Comparison of ENCODE assay signal across 8 mouse cellular contexts in the genomic region with DNA sequence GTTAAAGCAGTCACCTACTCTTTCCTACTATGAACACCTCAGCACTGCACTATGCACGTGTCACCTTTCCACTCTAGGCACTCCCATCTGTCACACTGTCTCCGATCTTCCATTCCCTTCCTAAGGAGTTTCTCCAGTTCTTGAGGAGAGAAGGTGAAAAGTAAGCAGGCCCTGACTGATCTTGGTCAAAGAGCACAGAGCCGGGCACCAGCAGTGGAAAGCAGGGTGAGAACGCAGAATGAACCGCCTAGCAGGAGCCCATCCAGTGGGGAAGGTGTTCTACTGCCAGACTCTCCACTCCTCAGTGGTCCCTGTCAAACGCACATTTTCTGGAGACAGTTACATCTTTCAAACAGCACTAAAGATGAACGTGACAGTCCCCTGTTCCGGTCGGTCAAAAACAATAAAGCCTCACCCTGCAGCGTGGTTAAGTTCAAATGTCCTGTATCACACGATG. TPM values are rescaled to one million over a fixed set of nuclear protein-coding genes. Genes with fewer than 3 reads are reported as not detected.
A peak's percentile ranks its signal among the peaks of the same experiment; 100 is the strongest.
DNase-seq lines count a peak whose midpoint lies in the region; ATAC-seq and TF ChIP-seq lines count a peak whose summit lies in the region.

No protein-coding gene starts in this region.

- no peaks in the 10 kb centered on the region for H3K27me3 ChIP-seq in kidney, embryonic 15.5 days
- H3K27me3 ChIP-seq in midbrain, postnatal 0 days (ENCODE audit: insufficient read depth, low read length): no peaks in the 10 kb centered on the region

- H3K4me3 ChIP-seq in embryonic fibroblast, embryonic 13.5 days (ENCODE audit: insufficient read depth, low read length): peak overlapping the region; percentile 100
- H3K4me3 ChIP-seq in kidney, embryonic 15.5 days (replicated peaks): peak overlapping the region; percentile 95
- peak overlapping the region; percentile 90 for H3K4me3 ChIP-seq in midbrain, postnatal 0 days (ENCODE audit: low read depth, low read length)

- H3K36me3 ChIP-seq in kidney, embryonic 15.5 days: no peaks in the 10 kb centered on the region
- no peaks in the 10 kb centered on the region for H3K36me3 ChIP-seq in midbrain, postnatal 0 days (ENCODE audit: insufficient read depth, low read length)

- WGBS in kidney, embryonic 15.5 days: 4% methylated on average over 11 of the region's 11 CpGs
- WGBS in midbrain, postnatal 0 days: 14% methylated on average over 11 of the region's 11 CpGs

- ATAC-seq in kidney, embryonic 15.5 days (replicated peaks; ENCODE audit: low FRiP score): no peak
- no peak for ATAC-seq in midbrain, postnatal 0 days (ENCODE audit: low FRiP score)

- H3K4me1 ChIP-seq in embryonic fibroblast, embryonic 13.5 days (ENCODE audit: control insufficient read depth, insufficient read depth, low read length): peaks cover 13% of the 10 kb centered on the region
- H3K4me1 ChIP-seq in kidney, embryonic 15.5 days: peaks cover 47% of the 10 kb centered on the region
- H3K4me1 ChIP-seq in midbrain, postnatal 0 days (ENCODE audit: insufficient read depth, low read length): peaks cover 15% of the 10 kb centered on the region

- TF ChIP-seq POLR2A in embryonic fibroblast, embryonic 13.5 days (IDR thresholded peaks at IDR 0.05; ENCODE audit: low read depth, low read length): no peak; the same call in 1 of the 2 replicates

- peak overlapping the region; percentile 100 for H3K27ac ChIP-seq in embryonic fibroblast, embryonic 13.5 days (ENCODE audit: insufficient read depth, low read length)
- H3K27ac ChIP-seq in kidney, embryonic 15.5 days: peak overlapping the region; percentile 100
- peak overlapping the region; percentile 98 for H3K27ac ChIP-seq in midbrain, postnatal 0 days (ENCODE audit: low read depth, low read length)

- no peak for TF ChIP-seq CTCF in embryonic fibroblast, embryonic 13.5 days (IDR thresholded peaks at IDR 0.05; ENCODE audit: borderline replicate concordance, insufficient read depth, low read length)
- TF ChIP-seq CTCF in midbrain, postnatal 0 days (IDR thresholded peaks at IDR 0.05): no peak

- no peaks in the 10 kb centered on the region for H3K9me3 ChIP-seq in kidney, embryonic 15.5 days (replicated peaks)
- H3K9me3 ChIP-seq in midbrain, postnatal 0 days (ENCODE audit: low read length): no peaks in the 10 kb centered on the region

- DNase-seq in right cerebral cortex, postnatal 4 days: peak; percentile 5
- no peak for DNase-seq in right cerebral cortex, postnatal 25 days
- no peak for DNase-seq in midbrain, postnatal 0 days (ENCODE audit: low spot score)
- no peak for DNase-seq in B cell, adult 2 months
- no peak for DNase-seq in gastrocnemius, postnatal 25 days
- DNase-seq in left cerebral cortex, adult 18-20 months (ENCODE audit: low spot score in 2 of 2): no peak

- H3K9ac ChIP-seq in kidney, embryonic 15.5 days: peak overlapping the region; percentile 96
- H3K9ac ChIP-seq in midbrain, postnatal 0 days (replicated peaks; ENCODE audit: low read length, poor library complexity, severe bottlenecking): peak overlapping the region; percentile 91

- peak overlapping the region; percentile 95 for H3K4me2 ChIP-seq in kidney, embryonic 15.5 days
- H3K4me2 ChIP-seq in midbrain, postnatal 0 days (ENCODE audit: low read depth, low read length, poor library complexity, severe bottlenecking): peak overlapping the region; percentile 92

RNA-seq across cellular contexts. Expression of gene Rheb, which starts 1.4 kb away (rescaled TPM):
- 147 and 150 TPM in 2 replicates for polyA plus RNA-seq in embryonic fibroblast, embryonic 13.5 days (2011; ENCODE audit: insufficient read length, low read depth, missing spikeins)
- polyA plus RNA-seq in kidney, embryonic 15.5 days (2015; fragmentation: Nextera tagmentation; extraction: Ambion mirVana): 204 and 221 TPM in 2 replicates
- 96.0 and 102 TPM in 2 replicates for total RNA-seq in midbrain, postnatal 0 days (2014; rRNA removed)
- 287 and 291 TPM in 2 replicates for polyA plus RNA-seq in midbrain, postnatal 0 days (2015; fragmentation: Nextera tagmentation; extraction: Ambion mirVana)
- 10 to 100 TPM; 53.8 to 60.9 TPM for total RNA-seq in gastrocnemius, postnatal 25 days (2021)
- total RNA-seq in left cerebral cortex, adult 18-20 months (2021): 100 to 1,000 TPM; 130 to 134 TPM
